Mouse (Mus musculus) neural tube, embryonic 10.5 days (tissue): ENCODE measurements around the gene Gm10563.
"Not testable (repeated sequence)": the region's sequence is repeated elsewhere in the genome, so short reads cannot be mapped to it uniquely, and the experiment has no call there.

ENCODE experiments used
- DNase-seq: peaks from one replicate; pipeline ENCODE4 v3.0.0-alpha.2; 2017; ENCODE audit warnings: low spot score; ENCODE audit errors: extremely low spot score

Gene Gm10563

GRCm38 (mm10) chr4:155645308-155645707 lies at the start of gene Gm10563:
TSS of gene Gm10563 (minus strand) at chr4:155645408.
- DNase-seq = not testable (repeated sequence)

DNA sequence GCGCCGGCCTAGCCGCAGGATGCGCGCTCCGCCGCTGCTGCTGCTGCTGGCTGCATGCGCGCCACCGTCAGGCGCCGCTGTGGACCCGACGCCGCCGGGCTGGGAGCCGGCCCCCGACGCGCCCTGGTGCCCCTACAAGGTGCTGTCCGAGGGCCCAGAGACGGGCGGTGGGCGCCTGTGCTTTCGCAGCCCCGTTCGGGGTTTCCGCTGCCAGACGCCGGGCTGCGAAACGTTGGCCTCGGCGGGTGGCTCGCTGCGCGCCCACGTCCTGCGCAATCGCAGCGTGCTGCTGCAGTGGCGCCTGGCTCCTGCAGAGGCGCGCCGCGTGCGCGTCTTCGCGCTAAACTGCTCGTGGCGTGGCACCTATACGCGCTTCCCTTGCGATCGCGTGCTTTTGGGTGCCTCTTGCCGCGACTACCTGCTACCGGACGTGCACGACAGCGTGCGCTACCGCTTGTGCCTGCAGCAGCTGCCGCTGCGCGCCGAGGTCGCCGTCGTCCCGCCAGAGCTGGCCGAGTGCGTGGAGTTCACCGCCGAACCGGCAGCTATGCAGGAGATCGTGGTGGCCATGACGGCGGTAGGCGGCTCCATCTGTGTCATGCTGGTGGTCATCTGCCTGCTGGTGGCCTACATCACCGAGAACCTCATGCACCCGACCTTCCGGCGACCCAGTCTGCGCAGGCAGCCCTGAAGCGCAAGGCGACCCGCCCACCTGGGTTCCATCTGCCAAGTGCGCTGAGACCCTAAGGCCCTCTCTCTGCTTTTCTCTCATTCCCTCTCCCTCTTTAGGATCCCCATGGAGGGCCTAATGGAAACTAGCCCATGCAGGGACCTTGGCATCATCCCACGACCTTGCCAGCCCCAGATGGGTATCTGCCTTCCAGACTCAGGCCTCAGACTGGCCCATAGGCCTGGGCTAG lies 49.5 kb upstream of the Gm10563 start:
- peak; percentile 61 for DNase-seq

GRCm38 (mm10) chr4:155694111-155694481 lies 48.9 kb upstream of the Gm10563 start, which contains the start of gene Fndc10:
TSS of gene Fndc10 (plus strand) at chr4:155694342.
- DNase-seq = peak; percentile 67

DNA sequence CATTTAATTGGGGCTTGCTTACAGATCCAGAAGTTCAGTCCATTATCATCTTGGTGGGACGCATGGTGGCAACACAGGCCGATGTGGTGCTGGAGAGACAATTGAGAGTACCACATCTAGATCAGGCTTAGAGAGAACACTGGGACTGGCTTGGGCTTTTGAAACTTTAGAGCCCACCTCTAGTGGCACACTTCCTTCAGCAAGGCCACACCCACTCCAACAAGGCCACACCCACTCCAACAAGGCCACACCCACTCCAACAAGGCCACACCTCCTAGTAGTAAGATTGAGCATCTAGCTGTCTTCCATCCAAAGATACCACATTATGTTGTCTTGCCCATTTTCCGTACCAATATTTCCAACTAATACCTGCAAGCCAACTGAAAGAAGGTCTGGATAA lies 47.2 kb upstream of the Gm10563 start:
- no peak for DNase-seq

- DNase-seq = no peak
Observed at GRCm38 (mm10) chr4:155690571-155691375, 45.6 kb upstream of the Gm10563 start.

DNA sequence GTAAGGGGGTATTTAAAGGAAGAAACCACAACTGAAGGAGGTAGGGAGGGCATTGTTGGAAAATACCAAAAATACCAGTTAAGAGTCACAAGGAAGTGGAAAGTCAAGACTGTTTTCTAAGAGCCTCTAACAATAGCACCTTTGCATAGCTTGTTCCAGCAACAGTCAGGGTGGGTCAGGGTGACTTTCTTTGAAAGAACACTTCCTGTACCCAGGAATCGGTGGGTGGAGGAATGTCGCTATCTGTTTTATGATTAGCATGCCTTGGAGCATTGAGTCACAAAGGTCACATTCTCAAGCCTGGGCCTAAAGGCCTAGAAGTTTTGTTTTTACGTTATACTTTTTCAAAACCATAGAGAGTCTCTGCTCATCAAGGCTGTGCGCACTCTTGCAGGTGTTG lies 42.6 kb upstream of the Gm10563 start:
- DNase-seq = not testable (repeated sequence)

DNA sequence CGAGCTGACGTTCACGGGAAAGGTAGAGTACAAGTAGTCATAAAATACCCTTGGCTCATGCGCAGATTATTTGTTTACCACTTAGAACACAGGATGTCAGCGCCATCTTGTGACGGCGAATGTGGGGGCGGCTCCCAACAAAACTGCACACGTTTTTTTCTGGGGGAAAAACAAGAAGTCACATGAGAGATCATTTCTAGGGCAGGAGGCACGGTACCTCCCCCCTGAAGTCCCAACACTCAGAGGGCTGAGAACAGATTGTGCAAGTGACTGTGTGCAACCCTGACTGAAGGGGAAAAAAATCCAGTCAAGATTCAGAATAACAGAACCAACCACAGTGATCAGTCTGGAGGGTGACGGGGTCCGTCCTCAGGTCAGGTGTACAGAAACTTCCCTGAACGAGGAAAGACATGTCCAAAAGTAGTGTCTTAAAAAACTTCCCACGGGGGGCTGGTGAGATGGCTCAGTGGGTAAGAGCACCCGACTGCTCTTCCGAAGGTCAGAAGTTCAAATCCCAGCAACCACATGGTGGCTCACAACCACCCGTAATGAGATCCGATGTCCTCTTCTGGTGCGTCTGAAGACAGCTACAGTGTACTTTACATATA lies 38.6 kb upstream of the Gm10563 start:
- not testable (repeated sequence) for DNase-seq

- no peak for DNase-seq
Observed at GRCm38 (mm10) chr4:155675991-155676390, 30.8 kb upstream of the Gm10563 start.

DNA sequence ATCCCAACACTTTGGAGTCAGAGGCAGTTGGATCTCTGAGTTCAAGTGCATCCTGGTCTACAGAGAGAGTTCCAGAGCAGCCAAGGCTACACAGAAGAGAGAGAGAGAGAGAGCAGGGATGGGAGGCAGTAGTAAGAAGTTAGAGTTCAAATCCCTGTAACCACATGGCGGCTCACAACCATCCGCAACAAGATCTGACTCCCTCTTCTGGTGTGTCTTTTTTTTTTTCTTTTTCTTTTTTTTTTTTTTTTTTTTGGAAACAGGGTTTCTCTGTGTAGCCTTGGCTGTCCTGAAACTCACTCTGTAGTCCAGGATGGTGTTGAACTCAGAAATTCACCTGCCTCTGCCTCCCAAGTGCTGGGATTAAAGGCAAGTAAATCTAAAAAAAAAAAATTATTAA lies 26.9 kb upstream of the Gm10563 start:
- no peak for DNase-seq

GRCm38 (mm10) chr4:155670236-155670635 lies 25.0 kb upstream of the Gm10563 start:
- not testable (repeated sequence) for DNase-seq

DNA sequence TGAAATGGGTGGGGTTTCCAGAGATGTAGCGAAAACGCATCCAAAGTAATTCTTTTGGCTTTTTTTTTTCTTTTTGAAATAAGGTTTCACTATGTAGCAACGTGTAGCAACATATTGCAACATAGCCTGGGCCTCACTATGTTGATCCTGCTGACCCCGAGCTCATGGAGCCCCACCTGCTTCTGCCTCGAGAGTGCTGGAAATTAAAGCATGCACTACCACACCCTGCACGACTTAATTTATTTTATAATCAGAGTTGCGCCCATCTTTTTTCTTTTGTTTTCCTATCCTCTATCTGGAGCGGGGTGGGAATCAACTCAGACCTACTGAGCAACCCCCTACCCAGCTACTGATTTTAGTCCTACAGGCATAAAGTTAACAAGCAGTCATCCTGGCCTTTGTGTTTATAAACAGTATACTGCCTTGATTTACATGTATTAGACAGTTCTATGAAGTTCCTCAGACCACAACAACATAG lies 24.4 kb upstream of the Gm10563 start:
- no peak for DNase-seq

GRCm38 (mm10) chr4:155668689-155669597 lies 23.7 kb upstream of the Gm10563 start, which contains the start of gene Mib2:
TSS of gene Mib2 (minus strand) at chr4:155669198.
- peak; percentile 97 for DNase-seq

DNA sequence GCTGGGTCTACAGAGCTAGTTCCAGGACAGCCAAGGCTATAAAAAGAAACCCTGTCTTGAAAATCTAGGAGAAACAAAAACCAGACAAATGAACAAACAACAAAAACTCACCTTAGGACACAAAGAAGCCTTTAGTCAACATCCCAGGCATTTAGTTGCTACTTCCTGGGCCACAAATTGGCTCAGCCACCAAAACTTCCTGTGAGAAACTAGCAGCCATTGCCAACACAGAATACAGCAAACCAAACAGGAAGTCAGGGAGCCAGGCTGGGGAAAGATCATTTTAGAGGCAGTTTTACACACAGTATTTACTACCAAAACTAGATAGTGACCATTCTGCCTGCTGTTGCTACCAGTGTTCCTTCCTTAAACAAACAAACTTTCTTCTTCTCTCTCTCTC lies 21.7 kb upstream of the Gm10563 start:
- no peak for DNase-seq

GRCm38 (mm10) chr4:155660641-155661040 lies 15.4 kb upstream of the Gm10563 start:
- no peak for DNase-seq

DNA sequence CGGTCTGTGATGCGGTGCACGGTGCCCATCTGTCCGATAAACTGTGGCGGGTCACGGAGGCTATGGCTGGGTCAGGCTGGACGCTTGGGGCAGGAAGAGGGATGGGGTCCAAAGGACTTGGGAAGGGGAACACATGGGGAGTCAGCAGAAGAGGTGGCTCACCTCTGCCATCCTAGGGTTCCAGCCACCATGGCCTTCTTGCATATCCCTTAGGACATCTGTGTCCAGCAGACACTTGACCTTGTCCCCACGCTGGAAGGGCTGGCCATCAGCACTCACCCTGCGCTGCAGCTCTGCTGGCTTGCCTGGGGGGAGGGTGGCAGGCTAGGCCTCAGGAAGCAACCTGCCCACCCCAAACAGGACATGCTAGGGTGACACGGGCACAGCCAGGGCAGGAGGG lies 13.8 kb upstream of the Gm10563 start:
- DNase-seq = no peak

- DNase-seq = no peak
Observed at GRCm38 (mm10) chr4:155656214-155656751, 11.1 kb upstream of the Gm10563 start.

- DNase-seq = peak; percentile 47
Observed at GRCm38 (mm10) chr4:155654456-155655298, 9.5 kb upstream of the Gm10563 start.

GRCm38 (mm10) chr4:155654183-155654455 lies 8.9 kb upstream of the Gm10563 start:
- DNase-seq = peak; percentile 63

- DNase-seq = no peak
Observed at GRCm38 (mm10) chr4:155653451-155654182, 8.4 kb upstream of the Gm10563 start.
